Mouse (Mus musculus) spleen, postnatal 4 days (tissue): ENCODE measurements around the gene Svop.

Experiments
- DNase-seq, 2 experiments: peaks; one replicate each; pipeline ENCODE4 v3.0.0; 2022; ENCODE audit warnings: low spot score in 2 of 2

The Svop gene

DNA sequence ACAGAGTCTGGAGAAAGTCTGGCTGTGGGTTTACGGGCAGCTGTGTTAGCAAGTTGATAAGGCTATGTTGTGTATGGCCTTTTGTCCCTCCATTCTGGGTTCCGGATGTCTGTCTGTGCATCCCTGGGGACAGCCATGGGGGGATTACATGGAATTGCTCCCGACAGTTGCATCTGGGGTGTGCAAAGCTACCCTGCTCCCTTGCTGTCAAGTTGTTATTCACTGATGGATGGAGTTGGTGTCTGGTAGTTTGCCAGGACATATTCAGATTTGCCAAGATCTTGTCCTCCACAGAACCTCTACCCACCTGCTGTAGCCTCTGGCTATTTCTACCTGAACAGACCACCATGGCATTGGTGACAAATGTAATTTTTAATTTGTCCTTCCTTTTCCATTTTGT lies 45.2 kb downstream of the Svop start:
- DNase-seq = no peak

DNA sequence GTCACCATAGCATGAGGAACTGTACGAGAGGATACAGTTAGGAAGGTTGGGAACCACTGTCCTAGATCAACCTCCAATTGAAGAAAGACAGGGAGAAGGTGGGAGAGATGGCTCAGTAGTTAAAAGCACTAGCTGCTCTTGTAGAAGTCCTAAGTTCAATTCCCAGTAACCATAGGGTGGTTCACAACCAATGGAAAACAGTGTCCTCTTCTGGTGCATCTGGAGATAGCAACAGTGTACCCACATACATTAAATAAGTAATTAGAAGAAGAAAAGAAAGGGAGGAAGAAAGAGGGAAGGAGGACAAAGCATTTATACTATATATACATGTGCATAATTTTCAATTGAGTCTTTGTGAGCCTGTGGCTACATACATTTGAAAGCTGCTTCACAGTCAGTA lies 46.2 kb downstream of the Svop start:
- DNase-seq = no peak

DNA sequence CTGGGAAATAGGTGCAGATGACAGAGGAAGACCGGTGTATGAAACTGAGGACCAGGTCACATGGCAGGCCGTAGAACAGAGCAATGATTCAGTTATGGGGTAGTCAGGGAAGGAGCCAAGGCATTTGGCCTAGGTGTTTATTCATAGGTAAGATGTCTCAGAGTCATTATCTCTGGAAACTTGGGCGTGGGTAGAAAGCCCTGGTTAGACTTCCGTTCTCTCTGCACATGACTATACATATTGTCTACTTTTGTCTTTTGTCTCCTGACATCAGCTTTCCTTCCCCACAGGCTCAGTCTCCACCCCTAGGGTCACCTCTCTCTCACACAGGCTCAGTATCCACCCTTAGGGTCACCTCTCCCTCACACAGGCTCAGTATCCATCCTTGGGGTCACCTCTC lies 47.6 kb downstream of the Svop start:
- no peak for DNase-seq

GRCm38 (mm10) chr5:114041327-114041930 lies 49.9 kb downstream of the Svop start:
- DNase-seq = peak in 1 of 2 experiments; percentile 32

DNA sequence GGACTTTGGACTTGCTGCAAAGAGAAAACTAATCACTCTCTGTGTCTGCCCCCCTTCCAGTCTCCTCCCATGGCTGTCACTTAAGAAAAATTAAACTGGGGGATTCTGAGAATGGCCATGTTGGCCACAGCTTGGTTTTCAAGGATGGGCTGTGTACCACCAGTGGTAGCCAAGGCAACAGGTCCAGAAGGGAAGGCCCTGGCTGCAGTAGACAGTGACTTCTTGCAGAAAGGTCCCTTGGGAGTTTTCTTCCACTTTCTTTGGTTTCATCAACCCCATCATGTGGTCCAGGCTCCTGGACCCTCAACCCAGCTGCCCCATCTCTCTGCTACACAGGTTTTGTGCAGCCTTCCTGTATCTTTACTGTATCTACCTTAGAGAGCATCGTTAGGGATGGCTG lies 50.5 kb downstream of the Svop start:
- no peak for DNase-seq

DNA sequence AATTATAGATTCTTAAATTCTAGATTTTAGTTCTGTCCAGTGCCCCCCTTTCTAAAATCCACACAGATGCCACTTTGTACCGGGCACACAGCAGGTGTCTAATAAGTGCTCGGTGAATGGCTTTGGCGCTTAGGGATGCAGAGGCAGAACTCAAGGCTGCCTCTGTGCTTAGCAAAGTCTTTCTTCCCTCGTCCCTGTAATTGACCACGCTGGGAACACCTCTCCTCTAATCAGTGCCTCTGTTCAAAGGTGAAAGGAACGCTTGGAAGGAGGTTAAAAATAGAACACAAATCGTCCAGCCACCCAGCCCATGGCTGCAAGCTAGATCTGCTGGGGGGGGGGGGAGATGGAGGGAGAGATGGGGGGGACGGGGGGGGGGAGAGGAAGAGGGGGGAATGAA lies 50.9 kb downstream of the Svop start:
- no peak for DNase-seq

GRCm38 (mm10) chr5:114035111-114035510 lies 56.3 kb downstream of the Svop start:
- DNase-seq = no peak

DNA sequence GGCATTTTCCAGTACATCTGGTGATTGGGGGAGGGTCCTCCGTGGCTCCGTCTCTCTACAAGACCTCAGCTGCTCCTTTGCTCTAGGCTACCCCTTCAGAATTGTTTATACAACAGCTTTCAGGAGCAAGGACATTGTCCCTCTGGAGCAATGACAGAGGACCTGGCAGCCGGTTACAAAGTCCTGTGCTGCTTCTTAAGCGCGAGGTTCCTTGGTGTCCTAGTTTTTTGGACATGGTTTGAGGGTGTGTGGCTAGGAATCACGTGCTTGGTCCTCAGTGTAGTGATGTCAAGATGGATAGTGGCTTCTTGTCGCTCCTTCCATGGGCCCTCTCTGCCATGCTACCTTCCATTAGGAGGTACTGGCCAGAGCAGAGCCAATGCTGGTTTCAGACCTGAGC lies 57.0 kb downstream of the Svop start:
- no peak for DNase-seq

DNA sequence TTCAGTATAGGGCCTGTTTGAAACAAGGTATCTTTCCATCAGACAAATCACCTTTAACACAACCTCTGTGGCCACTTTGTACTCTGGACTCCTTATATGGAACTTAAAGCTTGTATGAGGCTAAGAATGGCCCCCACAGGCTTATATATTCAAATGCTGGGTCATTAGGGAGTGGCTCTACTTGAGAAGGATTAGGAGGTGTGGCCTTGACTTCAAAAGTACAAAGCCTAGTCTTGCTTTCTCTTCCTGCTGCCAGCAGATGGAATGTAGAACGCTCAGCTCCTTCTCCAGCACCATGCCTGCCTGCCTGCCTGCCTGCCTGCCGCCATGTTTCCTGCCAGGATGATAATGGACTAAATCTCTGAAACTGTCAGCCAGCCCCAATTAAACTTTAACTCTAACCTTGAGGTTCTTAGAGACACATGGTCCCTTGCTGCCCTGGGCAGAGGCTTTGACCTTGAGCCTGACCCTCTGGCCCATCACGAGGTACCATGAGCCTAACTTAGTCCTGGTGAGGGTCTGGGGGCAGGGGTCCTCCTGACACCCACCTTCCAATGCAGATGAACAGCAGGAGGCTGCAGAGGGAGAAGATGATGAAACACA lies 59.1 kb downstream of the Svop start:
- DNase-seq = no peak

GRCm38 (mm10) chr5:114030652-114031051 lies 60.7 kb downstream of the Svop start:
- no peak for DNase-seq

DNA sequence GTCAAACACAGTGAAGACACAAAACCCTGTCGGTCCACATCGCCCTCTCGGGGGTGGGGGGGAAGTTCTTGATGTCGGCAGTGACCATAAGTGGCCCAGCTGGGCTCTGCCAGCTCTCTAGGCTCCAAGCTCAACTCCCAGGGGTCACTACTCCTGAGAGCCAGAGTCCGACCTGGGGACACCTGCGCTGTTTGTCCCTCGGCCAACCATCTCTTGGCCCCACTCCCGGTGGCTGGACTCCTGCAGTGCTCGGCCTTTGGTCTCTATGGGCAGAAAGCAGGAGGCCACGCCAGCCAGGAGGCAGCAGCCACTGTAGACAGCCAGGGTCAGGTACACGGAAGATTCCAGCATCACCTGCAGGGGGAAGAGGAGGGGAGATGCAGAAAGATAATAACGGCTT lies 63.3 kb downstream of the Svop start:
- no peak for DNase-seq

- DNase-seq = no peak
Measured at GRCm38 (mm10) chr5:114027217-114027944, 64.0 kb downstream of the Svop start.

GRCm38 (mm10) chr5:114024885-114025284 lies 66.5 kb downstream of the Svop start:
- DNase-seq = no peak

DNA sequence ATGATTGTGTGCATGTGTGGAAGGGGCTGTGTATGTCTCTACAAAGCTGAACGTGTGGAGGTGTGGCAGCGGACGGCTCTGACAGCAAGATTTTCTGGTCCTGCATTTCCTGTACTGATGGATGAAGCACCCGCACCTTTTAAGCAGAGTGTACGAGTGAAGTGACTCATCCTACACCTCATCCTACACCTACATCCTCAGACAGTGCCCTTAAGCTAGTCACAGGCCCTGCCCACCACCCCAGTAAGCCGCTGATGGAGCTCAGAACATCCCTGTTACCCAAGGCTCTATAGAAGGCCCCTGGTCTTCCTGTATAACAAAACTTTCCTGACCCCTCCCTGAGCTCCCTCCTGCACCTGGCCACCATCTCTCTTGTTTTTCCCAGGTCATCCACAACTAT lies 67.0 kb downstream of the Svop start:
- DNase-seq = no peak

GRCm38 (mm10) chr5:114015121-114015520 lies 76.2 kb downstream of the Svop start:
- DNase-seq = no peak

DNA sequence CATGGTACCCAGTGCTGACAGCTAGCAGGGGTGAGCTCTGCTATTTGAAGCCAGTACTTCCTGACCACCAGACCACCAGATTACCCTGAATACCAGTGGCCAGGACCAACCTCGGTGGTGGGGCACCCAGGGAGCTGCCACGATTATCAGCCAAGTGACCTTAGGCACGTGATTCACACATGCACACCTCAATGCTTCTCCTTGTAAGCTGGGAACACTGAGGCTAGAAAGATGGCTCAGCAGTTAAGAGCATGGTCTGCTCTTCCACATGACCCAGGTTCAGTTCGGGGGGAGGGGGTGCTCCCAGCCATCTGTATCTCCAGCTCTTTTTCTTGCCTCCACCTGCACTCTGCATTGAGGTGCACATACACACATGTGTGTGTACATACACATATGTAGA lies 82.3 kb downstream of the Svop start:
- no peak for DNase-seq

GRCm38 (mm10) chr5:114007753-114008453 lies 83.5 kb downstream of the Svop start:
- DNase-seq = no peak

- DNase-seq = no peak
Measured at GRCm38 (mm10) chr5:114006974-114007373, 84.4 kb downstream of the Svop start.

DNA sequence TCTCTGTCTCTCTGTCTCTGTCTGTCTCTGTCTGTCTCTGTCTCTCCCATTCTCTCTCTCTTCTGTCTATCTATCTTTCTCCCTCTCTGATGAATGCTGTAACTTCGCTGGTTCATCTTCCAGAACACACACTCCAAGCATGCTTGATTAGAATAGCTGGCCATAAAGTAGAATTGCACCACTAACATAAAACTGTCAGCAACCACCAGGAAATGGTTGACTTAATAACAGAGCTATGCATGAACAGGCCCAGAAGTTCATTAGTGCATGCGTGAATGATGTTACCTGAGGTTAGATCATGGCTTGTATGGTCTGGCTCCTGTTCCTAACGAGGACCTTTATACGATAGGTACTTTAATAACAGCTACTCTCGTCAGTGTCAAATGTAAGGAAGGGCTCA lies 86.3 kb downstream of the Svop start:
- no peak for DNase-seq

- no peak for DNase-seq
Measured at GRCm38 (mm10) chr5:114004573-114004972, 86.8 kb downstream of the Svop start.

DNA sequence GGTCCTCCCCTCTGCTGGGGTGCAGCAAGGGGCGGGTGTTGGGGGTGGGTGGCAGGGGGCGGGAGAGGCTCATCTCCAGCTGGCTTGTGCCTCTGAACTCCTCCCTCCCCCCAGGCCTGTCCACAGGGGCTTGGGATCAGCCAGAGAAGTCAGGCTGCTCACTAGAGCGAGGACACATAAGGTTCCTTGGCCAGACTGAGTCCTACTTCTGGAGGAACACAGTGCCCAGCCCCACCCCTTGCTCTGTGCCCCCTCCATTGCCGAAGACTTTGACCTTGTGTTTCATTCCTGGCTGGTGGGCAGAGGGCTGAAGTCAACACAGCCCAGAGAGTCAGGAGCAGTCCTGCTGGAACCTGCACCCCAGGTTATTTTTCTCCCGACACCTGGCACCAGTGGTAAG lies 87.8 kb downstream of the Svop start, which contains the start of gene Dao:
Dao (plus strand) TSS at position 162 of the 400 bp plus-strand sequence.
- no peak for DNase-seq

- peak in 1 of 2 experiments; percentile 34 for DNase-seq
Measured at GRCm38 (mm10) chr5:113999382-113999781, 92.0 kb downstream of the Svop start.

DNA sequence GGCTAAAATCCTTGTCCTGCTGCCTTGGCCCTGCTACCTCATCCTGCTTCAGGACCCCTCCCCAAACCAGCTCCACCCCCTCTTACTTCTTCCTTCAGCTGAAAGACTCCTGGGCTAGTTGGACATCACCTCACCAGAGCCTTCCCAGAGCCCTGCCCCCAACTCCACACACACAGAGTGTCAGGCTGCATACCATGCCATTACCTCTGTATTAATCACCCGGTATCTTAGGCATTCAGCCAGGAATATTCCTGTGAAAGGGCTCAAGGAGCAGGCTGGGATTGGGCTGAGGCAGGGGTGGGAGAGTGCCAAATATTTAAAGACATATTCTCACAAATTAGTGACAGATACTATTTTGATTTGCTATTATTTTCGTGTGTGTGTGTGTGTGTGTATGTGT lies 94.9 kb downstream of the Svop start:
- DNase-seq = no peak
